Mouse (Mus musculus): ENCODE measurements around the gene Gm2897.
"Not testable (repeated sequence)": the region's sequence is repeated elsewhere in the genome, so short reads cannot be mapped to it uniquely, and the experiment has no call there.

The Gm2897 gene

DNA sequence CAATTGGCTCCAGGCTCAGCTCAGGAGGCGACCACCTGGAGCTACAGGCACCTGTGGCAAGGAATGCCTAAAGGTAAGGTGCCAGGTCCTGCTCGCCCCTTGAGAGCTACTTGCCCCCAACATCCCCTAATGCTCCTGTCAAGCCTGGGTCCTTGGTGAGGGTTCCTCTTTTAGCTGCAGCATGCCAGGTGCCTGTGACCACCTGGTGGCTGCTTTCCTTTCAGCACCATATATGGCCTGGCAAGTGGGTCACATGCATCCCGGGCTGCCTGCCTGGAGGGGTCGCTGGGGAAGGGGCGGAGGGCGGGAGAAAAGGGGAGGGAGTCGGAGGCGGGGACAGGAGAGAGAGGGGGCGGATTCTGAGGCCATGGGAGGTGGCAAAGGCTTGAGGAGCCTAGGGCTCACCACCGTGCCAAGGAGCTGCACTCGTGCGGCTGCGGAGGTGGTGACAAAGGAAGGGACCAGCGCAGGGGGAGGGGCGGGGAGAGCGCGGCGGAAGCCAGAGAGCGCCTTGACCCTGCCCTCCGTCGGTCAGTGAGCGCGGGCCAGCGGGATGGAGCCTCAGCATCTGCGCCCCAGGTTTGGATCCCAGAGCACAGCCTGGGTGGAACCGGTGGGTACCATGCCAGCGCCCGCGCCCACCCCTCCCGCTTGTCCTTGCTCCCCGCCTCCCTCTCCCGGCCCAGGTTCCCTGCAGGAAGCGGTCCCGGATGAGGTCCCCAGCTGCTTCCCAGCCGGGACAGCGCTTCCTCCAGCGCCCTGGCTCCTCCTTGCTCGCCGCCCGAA, at the start of gene Gm2897:
TSS of gene Gm2897 (plus strand) at position 559 of the 786 bp plus-strand sequence.
- not testable (repeated sequence) for DNase-seq

GRCm38 (mm10) chr14:3029702-3030101, 19.4 kb upstream of the Gm2897 start, which contains the start of gene Gm2888:
Gm2888 (plus strand) TSS chr14:3030002.
- not testable (repeated sequence) for DNase-seq

GRCm38 (mm10) chr14:3049513-3049800, 372 bp downstream of the Gm2897 start:
- DNase-seq = not testable (repeated sequence)

GRCm38 (mm10) chr14:3050087-3050486, 1.0 kb downstream of the Gm2897 start:
- DNase-seq = not testable (repeated sequence)

DNA sequence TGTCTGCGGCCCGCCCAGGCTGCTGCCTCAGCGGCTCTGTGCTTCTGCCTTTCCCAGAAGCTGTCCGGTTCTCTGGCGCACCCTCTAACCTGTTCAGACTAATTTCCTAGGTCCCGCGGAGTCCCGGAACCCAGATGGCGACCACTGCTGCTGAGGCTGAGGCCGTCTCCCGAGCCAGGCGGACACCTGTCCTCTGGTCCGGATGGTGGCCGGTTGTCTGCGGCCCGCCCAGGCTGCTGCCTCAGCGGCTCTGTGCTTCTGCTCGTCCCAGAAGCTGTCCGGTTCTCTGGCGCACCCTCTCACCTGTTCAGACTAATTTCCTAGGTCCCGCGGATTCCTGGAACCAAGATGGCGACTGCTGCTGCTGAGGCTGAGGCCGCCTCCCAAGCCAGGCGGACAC, 67.0 kb downstream of the Gm2897 start:
- DNase-seq = peak; percentile 3 to 28
